Mouse (Mus musculus): ENCODE data around the gene Dyrk3.
A peak's percentile ranks its signal among the peaks of the same experiment; 100 is the strongest.
"Not testable (repeated sequence)": the region's sequence is repeated elsewhere in the genome, so short reads cannot be mapped to it uniquely, and the experiment has no call there.

The Dyrk3 gene

DNA sequence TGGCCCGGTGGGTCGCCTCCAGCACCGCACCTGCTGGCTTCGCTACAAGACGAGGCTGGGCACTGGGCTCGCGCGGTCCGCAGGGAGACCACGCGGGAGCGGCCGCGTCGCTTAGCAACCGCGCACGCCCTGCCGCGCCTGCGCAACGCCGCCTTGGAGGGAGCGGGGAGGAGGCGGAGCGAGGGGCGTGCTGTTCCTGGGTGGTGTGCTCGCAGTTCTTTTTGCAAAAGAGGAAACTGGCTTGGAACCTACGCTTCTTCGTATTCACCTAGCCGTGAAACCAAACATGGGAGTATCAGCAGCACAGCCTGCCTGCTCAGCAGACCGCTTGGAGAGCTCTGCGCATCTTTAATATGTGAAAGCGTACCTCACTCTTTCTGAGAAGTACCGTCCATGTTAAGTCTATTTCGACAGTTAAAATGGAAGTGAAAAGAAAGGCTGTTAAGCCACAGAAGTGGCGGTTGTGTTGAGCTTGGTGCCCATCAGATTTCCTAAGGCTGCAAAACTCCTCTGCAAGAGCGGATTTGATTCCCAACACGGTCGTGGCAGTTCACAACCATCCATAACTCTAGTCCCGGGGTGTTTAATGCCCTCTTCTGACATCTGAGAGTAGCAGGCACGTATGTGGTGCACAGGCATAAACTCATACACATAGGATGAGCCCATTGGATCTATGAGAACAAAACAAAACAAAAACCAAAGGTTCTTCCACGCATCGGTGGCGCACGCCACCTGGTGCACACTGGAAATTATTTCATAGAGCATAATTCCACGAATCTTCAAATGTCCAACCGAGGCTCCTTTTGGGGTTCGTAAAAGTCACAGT is at the start of gene Dyrk3:
TSS of gene Dyrk3 (minus strand) at position 150 of the 826 bp plus-strand sequence.
- DNase-seq (ENCODE audit: inconsistent ontology term), result peak; percentile 96

DNA sequence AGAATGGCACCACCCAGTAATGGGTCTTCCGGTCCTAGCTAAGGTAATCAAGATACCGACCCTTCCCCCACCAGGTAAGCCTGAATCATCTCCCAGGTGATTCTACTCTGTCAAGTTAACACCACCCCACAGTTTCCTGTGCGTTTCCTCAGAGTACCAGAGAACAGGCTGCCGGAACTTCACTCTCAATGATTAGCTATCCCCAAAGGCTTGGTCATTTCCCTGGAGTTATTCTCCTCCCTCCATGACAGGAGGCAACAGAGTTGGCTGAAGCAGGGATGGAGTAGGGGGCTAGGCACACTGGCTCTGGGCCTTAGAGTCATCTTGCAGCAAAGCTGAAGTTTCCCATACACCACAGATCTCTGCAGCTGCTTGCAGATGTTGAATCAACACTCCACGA is 49.7 kb upstream of the Dyrk3 start:
- DNase-seq (ENCODE audit: inconsistent ontology term), result no peak

- DNase-seq (ENCODE audit: inconsistent ontology term), result no peak
Measured at GRCm38 (mm10) chr1:131186995-131187394, 48.9 kb upstream of the Dyrk3 start.

- DNase-seq (ENCODE audit: inconsistent ontology term), result no peak
Measured at GRCm38 (mm10) chr1:131185821-131186506, 47.8 kb upstream of the Dyrk3 start.

DNA sequence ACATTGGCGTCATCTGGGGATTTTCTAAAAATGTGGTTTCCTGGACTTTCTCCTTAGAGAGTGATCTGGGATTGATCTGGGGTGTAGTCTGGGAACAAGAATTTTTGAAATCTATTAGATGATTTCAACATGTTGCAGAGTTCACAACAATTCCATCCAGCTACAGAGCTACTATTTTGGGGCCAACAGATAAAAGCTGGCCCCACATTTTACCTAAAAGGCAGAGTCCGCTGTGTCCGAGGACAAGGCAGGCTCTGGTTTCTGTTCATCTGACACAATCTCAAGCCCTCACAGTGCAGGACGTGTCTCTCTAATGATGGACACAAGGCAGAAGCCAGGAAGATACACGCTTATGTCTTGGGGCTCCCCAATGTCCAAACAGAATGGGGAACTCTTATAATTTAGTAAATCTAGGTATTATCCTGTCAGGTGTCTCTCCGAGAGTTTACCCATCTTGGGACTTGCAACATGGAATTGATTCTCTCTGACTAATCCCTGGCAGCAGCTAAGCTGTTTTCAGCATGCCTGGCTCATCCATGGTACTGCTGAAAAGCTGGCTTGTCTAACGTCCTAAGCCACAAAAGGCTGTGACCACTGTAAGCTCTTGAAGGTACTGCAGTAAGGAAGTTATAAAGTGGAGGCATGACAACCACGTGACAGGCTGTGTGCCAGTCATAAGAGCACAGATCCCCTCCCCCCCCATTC is 47.0 kb upstream of the Dyrk3 start:
- no peak for DNase-seq (ENCODE audit: inconsistent ontology term)

DNA sequence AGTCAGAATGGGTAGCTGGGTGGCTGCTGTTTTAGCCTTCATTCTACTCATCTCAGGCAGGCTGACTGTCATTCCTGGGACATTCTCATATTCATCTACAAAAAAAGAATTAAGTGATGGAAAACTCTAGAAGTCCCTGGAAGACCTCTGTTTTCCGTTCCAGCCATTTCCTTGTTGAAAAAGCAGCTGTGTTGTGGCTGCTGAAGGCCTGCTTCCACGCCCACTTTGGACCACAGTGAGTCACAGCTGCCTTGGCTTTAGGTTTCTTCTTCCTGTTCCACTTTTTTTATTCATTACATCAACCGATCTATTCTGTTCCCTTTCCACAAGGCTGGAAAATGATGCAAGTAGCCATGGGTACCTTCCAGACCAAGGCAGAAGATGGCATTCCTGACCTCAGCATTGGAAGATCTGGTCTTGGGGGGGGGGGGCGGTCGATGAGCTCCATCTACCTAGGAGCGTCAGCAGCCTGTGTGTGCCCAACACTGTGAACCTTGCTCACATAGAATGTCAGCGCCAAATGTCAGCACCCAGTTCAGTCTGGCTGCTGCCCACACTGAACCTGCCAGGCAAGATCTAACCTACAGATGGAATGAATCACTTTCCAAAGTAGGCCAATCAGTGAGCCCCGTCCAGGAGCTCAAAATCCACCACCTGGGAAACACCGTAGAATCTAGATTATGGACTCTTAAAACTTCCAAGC is 46.3 kb upstream of the Dyrk3 start:
- DNase-seq (ENCODE audit: inconsistent ontology term), result no peak

DNA sequence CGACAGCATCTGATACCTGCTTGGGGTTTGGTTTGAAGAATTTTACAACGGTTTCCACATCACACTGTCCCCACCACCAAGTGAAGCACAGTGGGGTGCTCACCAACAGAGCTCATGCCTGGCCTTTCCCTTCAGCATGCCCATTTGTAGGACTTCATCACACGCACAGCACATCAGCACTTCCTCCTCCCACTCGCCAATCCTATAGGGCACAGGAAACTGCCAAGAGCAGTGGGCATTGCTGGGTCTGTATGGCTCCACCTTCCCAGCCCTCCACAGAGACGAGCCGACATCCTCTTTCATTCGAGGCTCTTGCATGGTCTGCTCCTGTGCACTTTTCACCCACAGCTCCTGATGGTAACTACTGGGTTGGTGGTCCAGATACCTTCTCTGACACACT is 45.1 kb upstream of the Dyrk3 start:
- DNase-seq (ENCODE audit: inconsistent ontology term), result no peak

DNA sequence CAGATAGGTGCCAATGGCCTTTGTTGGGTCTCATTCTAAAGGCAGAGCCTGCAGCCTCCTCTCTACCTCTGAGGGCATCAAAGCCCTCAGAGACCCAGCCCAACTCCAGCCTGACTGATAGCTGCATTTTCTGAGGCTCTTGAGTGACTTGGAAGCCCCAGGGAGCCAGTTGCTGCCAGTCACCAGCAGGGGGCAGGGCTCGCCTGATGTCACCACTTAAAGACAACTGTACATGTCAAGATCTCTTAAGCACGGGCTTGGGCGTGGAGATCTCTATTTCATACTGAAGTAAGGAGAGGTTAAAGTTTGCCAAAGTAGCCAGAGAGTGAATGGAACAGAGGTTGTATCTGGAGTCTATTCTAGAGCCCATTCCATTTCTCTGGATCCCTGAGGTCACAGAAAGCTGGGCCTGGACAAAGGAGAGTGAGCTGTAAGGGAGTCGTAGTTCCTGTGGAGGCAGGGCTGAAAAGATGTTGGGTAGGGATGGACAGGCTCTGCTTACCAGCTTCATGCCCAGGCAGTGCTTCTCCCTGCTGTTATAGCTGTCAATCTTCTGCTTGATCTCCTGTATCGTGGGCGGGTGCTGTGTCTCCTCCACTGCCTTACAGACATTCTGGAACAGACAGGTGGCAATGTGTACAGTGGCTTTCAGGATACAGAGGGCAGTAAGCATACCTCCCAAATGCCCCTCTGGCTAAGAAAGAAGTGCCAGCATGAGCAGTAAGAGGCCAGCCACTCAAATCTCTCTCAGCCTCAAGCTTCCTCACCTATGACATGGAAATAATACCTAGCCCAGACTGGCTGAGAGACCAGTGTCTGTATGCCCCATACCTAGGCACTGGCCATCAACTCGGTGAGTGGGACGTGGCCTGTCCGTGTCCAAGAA is 43.7 kb upstream of the Dyrk3 start:
- peak; percentile 73 for DNase-seq (ENCODE audit: inconsistent ontology term)

- DNase-seq (ENCODE audit: inconsistent ontology term), result no peak
Measured at GRCm38 (mm10) chr1:131180386-131180785, 42.2 kb upstream of the Dyrk3 start.

DNA sequence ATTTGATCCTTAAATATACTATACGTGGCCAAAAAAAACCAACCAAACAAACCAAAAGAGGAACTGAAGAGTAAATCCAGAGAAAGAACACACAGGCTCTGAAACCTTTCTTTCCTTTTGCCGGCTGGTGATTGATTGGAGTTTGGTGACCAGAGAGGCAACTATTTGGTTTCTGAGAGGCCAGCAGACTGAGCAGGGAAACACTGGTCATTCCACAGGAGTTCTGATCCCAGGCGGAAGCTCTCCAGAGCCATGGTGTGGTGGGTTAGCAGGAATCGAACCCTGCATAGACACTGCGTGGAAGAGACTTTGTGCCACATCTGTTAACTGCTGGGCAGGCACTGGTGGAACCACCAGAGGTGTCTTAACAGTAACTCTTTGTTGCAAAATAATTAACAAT is 39.9 kb upstream of the Dyrk3 start:
- no peak for DNase-seq (ENCODE audit: inconsistent ontology term)

DNA sequence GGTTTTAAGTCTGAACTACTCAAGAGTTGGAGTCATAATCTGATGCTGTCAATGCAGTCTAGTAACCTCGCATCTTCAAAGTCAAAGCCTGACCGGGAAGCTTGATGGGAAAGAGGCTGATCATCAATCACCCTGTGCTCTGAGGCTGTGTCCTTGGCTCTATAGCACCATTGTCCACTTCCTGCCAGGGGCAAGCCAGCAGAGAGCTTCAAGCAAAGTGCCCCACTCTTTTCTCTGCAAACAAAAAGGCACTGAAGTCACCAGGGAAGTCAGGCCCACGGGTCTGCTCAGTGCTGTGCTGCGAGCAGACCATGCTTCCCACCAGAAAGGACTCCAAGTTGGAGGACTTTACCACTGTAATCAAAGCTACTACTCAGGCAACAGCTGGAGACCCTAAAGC is 39.1 kb upstream of the Dyrk3 start:
- DNase-seq (ENCODE audit: inconsistent ontology term), result no peak

DNA sequence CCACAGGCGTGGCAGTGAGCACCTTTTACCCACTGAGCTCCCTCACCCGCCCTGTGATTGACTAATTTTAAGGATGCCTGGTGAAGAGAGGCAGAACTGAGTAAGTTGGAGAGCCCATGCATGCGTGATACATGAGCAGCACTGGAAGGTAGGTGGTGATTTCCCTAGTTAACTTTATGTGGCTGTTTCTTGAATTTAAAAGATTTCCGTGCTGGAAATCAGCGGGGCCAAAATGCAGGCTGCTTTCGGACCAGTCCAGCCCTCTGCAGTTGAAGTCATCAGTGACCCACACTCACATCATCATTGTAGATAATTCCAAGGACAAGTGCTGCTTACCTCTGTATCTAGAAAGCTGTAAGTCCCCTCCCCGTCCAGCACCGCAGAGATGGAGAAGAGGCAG is 37.7 kb upstream of the Dyrk3 start:
- no peak for DNase-seq (ENCODE audit: inconsistent ontology term)

DNA sequence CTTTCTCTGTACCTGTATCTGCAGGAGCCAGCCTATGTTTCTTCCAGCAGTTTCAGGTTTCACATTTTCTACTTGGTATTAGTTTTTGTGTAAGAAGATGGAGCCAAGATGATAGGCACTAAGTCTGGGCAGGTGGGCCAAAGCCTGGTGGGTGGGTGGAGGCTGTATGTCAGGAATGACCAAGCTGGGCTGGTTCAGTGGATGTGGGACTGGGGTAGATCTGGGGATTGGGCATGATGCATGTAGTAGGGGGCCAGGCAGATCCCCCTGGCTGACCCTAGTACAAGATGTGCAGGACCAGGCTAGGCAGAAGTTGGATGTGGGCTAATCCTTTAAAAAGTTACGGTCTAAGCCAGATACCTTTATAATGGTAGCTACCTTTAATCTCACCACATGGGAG is 37.0 kb upstream of the Dyrk3 start:
- DNase-seq (ENCODE audit: inconsistent ontology term), result no peak

DNA sequence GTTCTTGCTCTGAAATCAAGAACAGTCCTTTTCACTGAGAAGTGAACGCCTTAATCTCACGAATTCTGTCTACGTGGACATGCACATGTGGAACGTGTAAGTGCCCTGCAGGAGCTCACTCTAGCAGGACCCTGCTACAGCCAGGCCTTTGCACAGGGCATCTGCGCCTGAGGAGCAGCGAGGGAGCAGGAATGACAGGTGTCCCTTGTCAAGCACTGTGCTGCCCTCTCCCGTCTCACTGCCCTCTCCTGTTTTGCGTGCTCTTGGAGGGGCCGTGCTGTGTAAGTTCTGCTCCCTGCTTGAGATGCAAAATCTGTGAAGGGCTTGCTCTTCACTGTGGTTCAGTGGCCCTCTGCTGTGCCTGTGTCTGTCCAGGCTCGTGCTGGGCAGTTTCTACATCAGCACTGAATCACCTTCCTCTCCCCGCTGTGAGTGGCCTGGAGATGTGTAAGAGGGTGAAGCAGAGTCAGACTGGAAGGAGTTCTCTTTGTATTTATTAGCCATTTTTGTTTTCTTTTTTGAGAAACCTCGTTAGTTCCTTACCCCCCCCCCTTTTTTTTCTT is 36.2 kb upstream of the Dyrk3 start:
- no peak for DNase-seq (ENCODE audit: inconsistent ontology term)

DNA sequence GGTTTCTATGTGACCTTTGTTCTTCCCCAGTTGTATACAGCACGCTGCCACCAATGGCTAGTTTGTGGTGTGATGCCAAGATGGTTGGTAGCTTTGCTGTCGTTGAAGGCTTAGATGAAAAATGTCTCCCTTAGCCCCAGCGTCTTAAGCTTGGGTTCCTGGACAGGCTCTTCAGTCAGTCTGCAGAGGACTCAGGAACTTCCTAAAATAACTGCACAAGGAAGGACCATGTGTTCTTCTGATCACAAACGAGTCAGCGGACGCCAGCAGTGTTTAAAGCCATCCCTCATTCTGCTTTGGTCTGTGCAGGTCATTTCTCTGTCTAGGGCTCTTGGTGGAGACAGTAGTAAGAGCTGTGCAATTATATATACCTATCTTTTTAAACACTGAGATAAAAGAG is 35.7 kb upstream of the Dyrk3 start:
- no peak for DNase-seq (ENCODE audit: inconsistent ontology term)

GRCm38 (mm10) chr1:131173001-131173400 is 34.9 kb upstream of the Dyrk3 start:
- DNase-seq (ENCODE audit: inconsistent ontology term), result no peak

DNA sequence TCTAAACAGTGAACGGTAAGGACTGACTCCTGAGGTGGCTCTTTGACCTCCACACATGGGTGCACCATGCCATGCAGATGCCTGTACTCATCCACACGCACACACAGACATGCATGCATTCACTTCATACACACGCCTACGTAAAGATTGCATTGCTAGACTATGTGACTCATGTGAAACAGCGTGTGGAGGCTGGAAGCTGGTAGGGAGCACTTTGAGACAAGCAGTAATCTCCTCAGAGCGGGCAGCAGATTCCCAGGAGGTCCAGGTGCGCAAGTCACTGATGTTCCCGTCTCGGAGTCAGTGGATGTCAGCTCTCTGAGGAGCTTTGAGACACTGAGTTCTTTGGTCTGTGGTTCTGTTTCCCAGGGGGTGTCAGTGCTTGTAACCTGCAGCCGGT is 29.5 kb upstream of the Dyrk3 start:
- no peak for DNase-seq (ENCODE audit: inconsistent ontology term)

- no peak for DNase-seq (ENCODE audit: inconsistent ontology term)
Measured at GRCm38 (mm10) chr1:131164427-131164826, 26.3 kb upstream of the Dyrk3 start.

DNA sequence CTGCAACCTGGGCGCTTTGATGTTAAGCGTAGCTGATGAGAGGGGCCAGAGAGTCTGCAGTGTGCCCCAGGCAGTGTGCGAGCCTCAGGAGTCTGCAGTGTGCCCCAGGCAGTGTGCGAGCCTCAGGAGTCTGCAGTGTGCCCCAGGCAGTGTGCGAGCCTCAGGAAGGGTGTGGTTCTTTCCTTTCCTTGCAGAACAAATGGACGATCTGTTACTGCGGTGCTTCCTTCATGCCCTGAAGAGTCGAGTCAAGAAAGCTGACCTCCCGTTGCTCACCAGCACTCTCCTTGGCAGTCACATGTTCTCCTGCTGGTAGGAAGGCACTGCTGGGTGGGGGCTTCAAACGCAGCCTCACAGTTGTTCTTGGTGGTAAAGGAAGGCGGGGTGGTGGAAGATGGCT is 23.0 kb upstream of the Dyrk3 start:
- DNase-seq (ENCODE audit: inconsistent ontology term), result no peak

GRCm38 (mm10) chr1:131159573-131160327 is 21.6 kb upstream of the Dyrk3 start:
- DNase-seq (ENCODE audit: inconsistent ontology term), result not testable (repeated sequence)
